In the genomic region with DNA sequence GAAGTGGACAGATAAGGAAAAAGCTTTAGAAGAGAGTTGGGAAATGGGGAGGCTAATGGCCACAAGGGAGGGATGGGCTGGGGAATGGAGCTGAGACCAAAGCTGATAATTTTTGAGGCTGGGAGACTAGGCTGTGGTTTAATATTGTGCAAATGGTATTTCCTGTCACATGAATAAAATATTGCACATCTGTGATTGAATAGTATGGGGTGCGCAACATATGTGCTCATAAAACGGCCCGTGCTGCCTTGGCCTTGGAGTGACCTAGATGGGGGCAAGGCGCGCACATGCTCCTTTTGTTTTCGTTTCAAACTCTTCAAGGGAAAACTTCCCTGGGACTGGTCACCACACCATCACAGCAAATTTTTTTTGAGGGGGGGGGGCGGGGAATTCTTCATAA, we compare ENCODE assay signal across 10 mouse cellular contexts. TPM values are rescaled to one million over a fixed set of nuclear protein-coding genes. Genes with fewer than 3 reads are reported as not detected.
A peak's percentile ranks its signal among the peaks of the same experiment; 100 is the strongest.
DNase-seq lines count a peak whose midpoint lies in the region; ATAC-seq and TF ChIP-seq lines count a peak whose summit lies in the region.
"Had no signal": no experiment of that assay in that cellular context is flagged by ENCODE, and none has a peak within 500 bp of the region (broad histone marks: within the 10 kb centered on the region; RNA-seq: fewer than 3 reads in every experiment).

No protein-coding gene starts in this region.

- H3K27ac ChIP-seq in kidney, embryonic 14.5 days (ENCODE audit: low read depth, low read length): peak overlapping the region; percentile 92
- peak overlapping the region; percentile 86 for H3K27ac ChIP-seq in embryonic facial prominence, embryonic 15.5 days (replicated peaks)
- H3K27ac ChIP-seq in limb, embryonic 12.5 days: peak overlapping the region; percentile 86
- H3K27ac ChIP-seq: liver, embryonic 15.5 days had no signal

- 45% methylated on average over 7 of the region's 7 CpGs for WGBS in kidney, embryonic 14.5 days
- 51% methylated on average over 7 of the region's 7 CpGs for WGBS in embryonic facial prominence, embryonic 15.5 days
- WGBS in limb, embryonic 12.5 days: 60% methylated on average over 7 of the region's 7 CpGs

- no peak for DNase-seq in kidney, postnatal 10 days
- no peak for DNase-seq in spleen, postnatal 4 days (ENCODE audit: low spot score in 2 of 2)
- DNase-seq in layer of hippocampus, postnatal 25 days (ENCODE audit: extremely low spot score in 1 of 2, low spot score in 1 of 2): no peak
- no peak for DNase-seq in layer of hippocampus, adult 8-10 months (ENCODE audit: low spot score in 2 of 2)

- no peaks in the 10 kb centered on the region for H3K9me3 ChIP-seq in kidney, embryonic 14.5 days (ENCODE audit: control insufficient read depth, low read length)
- no peaks in the 10 kb centered on the region for H3K9me3 ChIP-seq in E14TG2a.4 (ENCODE audit: low read length)
- H3K9me3 ChIP-seq in embryonic facial prominence, embryonic 15.5 days (replicated peaks): no peaks in the 10 kb centered on the region
- 0 out of 2 replicates have a peak, but pooled peaks cover 7% of the 10 kb centered on the region for H3K9me3 ChIP-seq in limb, embryonic 12.5 days
- H3K9me3 ChIP-seq: liver, embryonic 15.5 days had no signal

- peaks cover 51% of the 10 kb centered on the region for H3K4me1 ChIP-seq in kidney, embryonic 14.5 days (ENCODE audit: control insufficient read depth, insufficient read depth, low read length)
- H3K4me1 ChIP-seq in E14TG2a.4 (replicated peaks; ENCODE audit: low read depth, low read length): peaks cover 70% of the 10 kb centered on the region
- peaks cover 58% of the 10 kb centered on the region for H3K4me1 ChIP-seq in embryonic facial prominence, embryonic 15.5 days
- H3K4me1 ChIP-seq in limb, embryonic 12.5 days (replicated peaks): peaks cover 55% of the 10 kb centered on the region

- no peak for TF ChIP-seq CTCF in E14TG2a.4 (conservative IDR thresholded peaks at IDR 0.05; ENCODE audit: low read length)

- no peak overlapping the region for H3K9ac ChIP-seq in kidney, embryonic 14.5 days (ENCODE audit: low read depth, low read length)
- H3K9ac ChIP-seq in embryonic facial prominence, embryonic 15.5 days: no peak overlapping the region
- no peak overlapping the region for H3K9ac ChIP-seq in limb, embryonic 12.5 days (replicated peaks)
- H3K9ac ChIP-seq: liver, embryonic 15.5 days had no signal

- H3K36me3 ChIP-seq in kidney, embryonic 14.5 days (ENCODE audit: control insufficient read depth, insufficient read depth, low read length): no peaks in the 10 kb centered on the region
- H3K36me3 ChIP-seq in E14TG2a.4 (ENCODE audit: insufficient read depth, low read length): peaks cover 22% of the 10 kb centered on the region
- peaks cover 20% of the 10 kb centered on the region for H3K36me3 ChIP-seq in embryonic facial prominence, embryonic 15.5 days
- H3K36me3 ChIP-seq in limb, embryonic 12.5 days: peaks cover 29% of the 10 kb centered on the region; the same call in 1 of the 2 replicates
- H3K36me3 ChIP-seq: liver, embryonic 15.5 days had no signal

- no peak overlapping the region for H3K4me3 ChIP-seq in kidney, embryonic 14.5 days (ENCODE audit: low read length)
- H3K4me3 ChIP-seq in E14TG2a.4 (replicated peaks; ENCODE audit: low read length): peak overlapping the region; percentile 77
- H3K4me3 ChIP-seq in embryonic facial prominence, embryonic 15.5 days (replicated peaks): no peak overlapping the region
- H3K4me3 ChIP-seq in limb, embryonic 12.5 days (replicated peaks): no peak overlapping the region

- H3K27me3 ChIP-seq in kidney, embryonic 14.5 days (ENCODE audit: control insufficient read depth, insufficient read depth, low read length): no peaks in the 10 kb centered on the region
- no peaks in the 10 kb centered on the region for H3K27me3 ChIP-seq in E14TG2a.4 (ENCODE audit: insufficient read depth, low read length)
- H3K27me3 ChIP-seq in embryonic facial prominence, embryonic 15.5 days: no peaks in the 10 kb centered on the region
- H3K27me3 ChIP-seq in limb, embryonic 12.5 days: no peaks in the 10 kb centered on the region
- H3K27me3 ChIP-seq: liver, embryonic 15.5 days had no signal

- ATAC-seq in kidney, embryonic 14.5 days (ENCODE audit: low FRiP score, low TSS enrichment): peak; percentile 12; the same call in 1 of the 2 replicates
- ATAC-seq in embryonic facial prominence, embryonic 15.5 days (ENCODE audit: insufficient number of reproducible peaks, low FRiP score, low TSS enrichment, low read depth): 0 out of 2 replicates have a peak, but pooled peaks have one; percentile 17
- ATAC-seq in limb, embryonic 12.5 days (ENCODE audit: insufficient number of reproducible peaks, insufficient read depth, low FRiP score, low TSS enrichment, low read depth): peak; percentile 26; the same call in 1 of the 2 replicates

- H3K4me2 ChIP-seq in kidney, embryonic 14.5 days (replicated peaks; ENCODE audit: low read depth, low read length): peak overlapping the region; percentile 35; the same call in 1 of the 2 replicates
- H3K4me2 ChIP-seq in embryonic facial prominence, embryonic 15.5 days (replicated peaks): peak overlapping the region; percentile 29; the same call in 1 of the 2 replicates
- H3K4me2 ChIP-seq in limb, embryonic 12.5 days: 0 out of 2 replicates have a peak overlapping the region, but pooled peaks have one; percentile 23
- H3K4me2 ChIP-seq: liver, embryonic 15.5 days had no signal

RNA-seq across cellular contexts. Expression of a gene that starts 28.4 kb away (rescaled TPM):
- 7.8 and 11.5 TPM in 2 replicates for polyA plus RNA-seq in kidney, embryonic 14.5 days (2014; fragmentation: Nextera tagmentation; extraction: Ambion mirVana)
- polyA plus RNA-seq in embryonic facial prominence, embryonic 15.5 days (2015; fragmentation: Nextera tagmentation; extraction: Ambion mirVana): 5.9 and 7.7 TPM in 2 replicates
- polyA plus RNA-seq in limb, embryonic 12.5 days (2016; fragmentation: Nextera tagmentation; extraction: Ambion mirVana): 4.8 and 6.1 TPM in 2 replicates
- total RNA-seq in layer of hippocampus, postnatal 25 days (2021): 10 to 100 TPM; 13.3 to 13.8 TPM
- 10 to 100 TPM; 11.3 to 16.7 (median 15.4) TPM for total RNA-seq in layer of hippocampus, adult 8-10 months (2022)

RNA-seq across cellular contexts. Expression of a gene that starts 42.5 kb away (rescaled TPM):
- polyA plus RNA-seq in kidney, embryonic 14.5 days (2014; fragmentation: Nextera tagmentation; extraction: Ambion mirVana): not detected in 2 replicates
- polyA plus RNA-seq in embryonic facial prominence, embryonic 15.5 days (2015; fragmentation: Nextera tagmentation; extraction: Ambion mirVana): 0.47 and 0.53 TPM in 2 replicates
- 0.49 TPM in 1 of 2 replicates, not detected in the other for polyA plus RNA-seq in limb, embryonic 12.5 days (2016; fragmentation: Nextera tagmentation; extraction: Ambion mirVana)
- under 1 TPM; 0.22 to 0.49 TPM for total RNA-seq in layer of hippocampus, postnatal 25 days (2021)
- total RNA-seq in layer of hippocampus, adult 8-10 months (2022): under 1 TPM in 1 of 4 experiments, not detected in 3; 0.34 TPM
- total RNA-seq: gastrocnemius, postnatal 4 days had no signal
- polyA plus RNA-seq: liver, embryonic 15.5 days had no signal
